Mouse (Mus musculus) brain, embryonic 14.5 days (tissue): ENCODE results near the gene Ankle1.

Experiments used
- CTCF ChIP-seq: fragments of 200-500 bp; IDR thresholded peaks from 2 replicates; pipeline ENCODE4 v1.5.1; 2012; ENCODE audit warnings: inconsistent platforms, mild to moderate bottlenecking, moderate library complexity, borderline replicate concordance; ENCODE audit not compliant: insufficient read depth, insufficient read length; ENCODE audit errors: extremely low read depth
- POLR2A ChIP-seq: fragments of 200-500 bp; IDR thresholded peaks from 2 replicates; pipeline ENCODE4 v1.6.1; 2012; ENCODE audit warnings: mild to moderate bottlenecking, inconsistent platforms, borderline replicate concordance; ENCODE audit not compliant: poor library complexity, insufficient read depth, insufficient read length, severe bottlenecking; ENCODE audit errors: extremely low read depth

DNA sequence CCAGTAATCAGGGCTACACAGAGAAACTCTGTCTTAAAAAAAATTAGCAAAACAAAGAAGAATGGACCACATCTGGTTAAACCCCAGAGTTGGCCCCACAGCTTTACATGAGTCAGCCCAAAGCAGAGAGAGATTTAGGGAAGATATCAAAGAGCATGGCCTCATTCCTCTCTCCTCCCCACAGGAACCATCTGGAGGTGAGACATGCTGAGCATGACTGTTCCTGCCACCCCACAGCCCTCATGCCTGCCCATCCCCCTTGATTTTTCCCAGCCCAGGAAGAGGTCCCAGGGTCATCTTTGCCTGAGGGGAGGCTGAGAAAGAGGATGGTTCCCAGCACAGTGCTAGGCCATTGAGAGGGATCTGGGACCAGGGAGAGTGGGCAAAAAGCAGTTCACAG is 37.4 kb upstream of the Ankle1 start:
- TF ChIP-seq CTCF (no peak), POLR2A (no peak)
